Mouse (Mus musculus) cerebellum, postnatal 10 days (tissue): Measurements from ENCODE around the gene Hyal2.

Source experiments
- DNase-seq, 2 experiments: peaks; one replicate each; pipeline ENCODE4 v3.0.0; 2021; ENCODE audit warnings: mixed read lengths in 2 of 2

Gene Hyal2

GRCm38 (mm10) chr9:107615035-107615434, 47.3 kb downstream of the Hyal2 start:
- DNase-seq = no peak

GRCm38 (mm10) chr9:107617461-107617860, 49.7 kb downstream of the Hyal2 start:
- DNase-seq = no peak

- peak in 1 of 2 experiments; percentile 17 for DNase-seq
Observed at GRCm38 (mm10) chr9:107618098-107618497, 50.4 kb downstream of the Hyal2 start.

- DNase-seq = peak in 1 of 2 experiments; percentile 39
Observed at GRCm38 (mm10) chr9:107618778-107619545, 51.2 kb downstream of the Hyal2 start.

- no peak for DNase-seq
Observed at GRCm38 (mm10) chr9:107619546-107619879, 51.8 kb downstream of the Hyal2 start.

GRCm38 (mm10) chr9:107620954-107621353, 53.2 kb downstream of the Hyal2 start:
- DNase-seq = peak; percentile 42
